Mouse (Mus musculus) embryonic facial prominence, embryonic 12.5 days (tissue): ENCODE results near the gene Gm49486. TPM values are rescaled to one million over a fixed set of nuclear protein-coding genes. Genes with fewer than 3 reads are reported as not detected.

Source experiments
- ATAC-seq: fragments of 200-750 bp; cut with Nextera tagmentation; 2 replicates; pipeline ENCODE4 v1.8.0; 2017; ENCODE audit not compliant: insufficient number of reproducible peaks, insufficient read depth, low FRiP score, low TSS enrichment
- H3K27ac ChIP-seq: fragments of 300-500 bp; sonication (generic); 2 replicates; pipeline ENCODE4 v1.5.1; 2016; ENCODE audit warnings: mild to moderate bottlenecking
- H3K27me3 ChIP-seq: fragments of 300-500 bp; sonication (generic); 2 replicates; pipeline ENCODE4 v1.6.1; 2016; ENCODE audit warnings: mild to moderate bottlenecking, moderate library complexity
- H3K36me3 ChIP-seq: fragments of 300-500 bp; sonication (generic); 2 replicates; pipeline ENCODE4 v1.6.1; 2016; ENCODE audit warnings: mild to moderate bottlenecking
- H3K4me1 ChIP-seq: fragments of 300-500 bp; sonication (generic); 2 replicates; pipeline ENCODE4 v1.6.1; 2016
- H3K4me2 ChIP-seq: fragments of 300-500 bp; sonication (generic); replicated peaks from 2 replicates; pipeline ENCODE4 v1.6.1; 2016; ENCODE audit warnings: mild to moderate bottlenecking, moderate library complexity
- H3K4me3 ChIP-seq: fragments of 300-500 bp; sonication (generic); 2 replicates; pipeline ENCODE4 v1.5.1; 2016; ENCODE audit warnings: mild to moderate bottlenecking
- H3K9ac ChIP-seq: fragments of 300-500 bp; sonication (generic); 2 replicates; pipeline ENCODE4 v1.6.1; 2016; ENCODE audit warnings: mild to moderate bottlenecking, moderate library complexity
- H3K9me3 ChIP-seq: fragments of 300-500 bp; sonication (generic); 2 replicates; pipeline ENCODE4 v1.6.1; 2016; ENCODE audit warnings: mild to moderate bottlenecking, moderate library complexity
- WGBS: fragments of 180-500 bp; shearing (Covaris S2); methylation state at CpG from one replicate; pipeline ENCODE4 v1.1.7; 2016; 5-methylcytosine and 5-hydroxymethylcytosine counted together
- polyA plus RNA-seq: library from polyadenylated mRNA; unstranded; fragments of >200 nt; fragmentation: Nextera tagmentation; extraction: Ambion mirVana; gene quantifications from 2 replicates; pipeline ENCODE4 v1.2.1, GENCODE M21; 2016

Gene Gm49486
- polyA plus RNA-seq, 1 experiment from 2014 or later = 0.78 TPM

DNA sequence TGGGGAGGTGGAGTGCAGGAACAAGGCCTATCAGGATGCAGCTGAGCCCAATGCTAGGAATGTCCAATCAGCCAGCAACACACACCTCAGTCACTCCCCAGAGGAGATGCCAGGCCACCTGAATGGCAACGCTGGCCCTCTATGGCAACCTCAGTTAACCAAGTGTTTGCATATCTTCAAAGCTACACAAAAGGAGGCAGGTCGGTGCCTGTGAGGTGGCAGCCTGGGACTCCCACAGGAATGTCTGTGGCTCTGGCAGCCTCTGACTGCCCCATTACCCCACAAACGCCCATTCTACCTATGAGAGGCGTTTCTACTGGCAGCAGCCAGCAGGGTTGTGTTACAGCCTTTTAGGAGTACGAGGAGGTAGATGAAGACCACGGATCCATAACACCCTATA is 69.4 kb downstream of the Gm49486 start:
- 90% methylated on average over 6 of the region's 6 CpGs for WGBS
- Histone ChIP-seq H3K27me3 (no peaks in the 10 kb centered on the region), H3K4me1 (no peaks in the 10 kb centered on the region), H3K4me2 (no peak overlapping the region), H3K9ac (no peak overlapping the region), H3K36me3 (no peaks in the 10 kb centered on the region), H3K9me3 (no peaks in the 10 kb centered on the region), H3K4me3 (no peak overlapping the region), H3K27ac (no peak overlapping the region)
- ATAC-seq = no peak

DNA sequence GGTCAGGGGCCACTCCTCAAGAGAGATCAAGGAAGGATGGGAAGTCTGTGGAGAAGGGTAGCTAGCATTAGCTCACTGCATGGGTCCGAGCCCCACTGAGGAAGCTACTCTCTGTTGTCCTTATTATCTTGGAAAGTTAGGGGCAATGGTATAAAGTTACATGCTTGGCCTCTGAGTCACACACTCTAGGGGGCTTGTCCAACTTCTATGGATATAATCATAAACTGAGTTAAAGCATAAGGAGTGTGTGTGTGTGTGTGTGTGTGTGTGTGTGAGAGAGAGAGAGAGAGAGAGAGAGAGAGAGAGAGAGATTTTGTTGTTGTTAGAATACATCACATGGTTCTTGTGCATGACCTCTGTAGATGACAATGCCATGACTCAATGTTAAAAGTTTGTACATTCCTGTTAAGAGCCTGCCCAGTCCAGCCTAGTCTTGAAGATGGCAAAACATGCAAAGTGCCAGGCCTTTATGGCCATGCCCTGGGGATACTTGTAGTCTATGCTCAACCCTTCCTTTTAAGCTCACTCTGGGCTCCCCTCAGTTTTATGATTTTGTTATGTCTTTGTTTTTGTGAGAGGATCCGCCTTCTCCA is 70.5 kb downstream of the Gm49486 start:
- Histone ChIP-seq H3K4me3 (no peak overlapping the region), H3K27ac (no peak overlapping the region), H3K9me3 (no peaks in the 10 kb centered on the region), H3K4me1 (no peaks in the 10 kb centered on the region), H3K4me2 (no peak overlapping the region), H3K9ac (no peak overlapping the region), H3K36me3 (no peaks in the 10 kb centered on the region), H3K27me3 (no peaks in the 10 kb centered on the region)
- 68% methylated on average over 2 of the region's 2 CpGs for WGBS
- no peak for ATAC-seq

DNA sequence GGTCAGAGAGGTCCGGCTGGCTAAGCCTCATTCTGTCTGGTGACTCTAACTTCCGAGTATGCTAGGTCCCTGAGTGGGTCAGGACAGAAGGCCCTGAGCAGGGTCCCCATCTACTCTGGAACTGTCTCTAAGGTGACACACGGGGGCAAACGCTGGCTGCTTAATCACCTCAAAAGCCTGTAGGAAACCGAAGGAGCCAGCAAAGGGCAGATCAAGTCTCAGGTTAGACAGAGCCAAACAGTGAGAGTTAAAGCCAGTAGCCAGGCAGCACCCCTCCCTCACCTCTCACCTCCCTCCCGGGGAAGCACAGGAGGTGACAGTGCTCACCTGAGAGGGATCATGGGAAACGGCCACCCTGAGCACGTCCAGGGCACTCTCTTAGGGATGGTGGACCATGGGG is 74.5 kb downstream of the Gm49486 start:
- no peak overlapping the region for H3K4me3 ChIP-seq
- no peak overlapping the region for H3K9ac ChIP-seq
- H3K4me2 ChIP-seq = no peak overlapping the region
- ATAC-seq = no peak
- H3K4me1 ChIP-seq = no peaks in the 10 kb centered on the region
- H3K9me3 ChIP-seq = no peaks in the 10 kb centered on the region
- 79% methylated on average over 8 of the region's 8 CpGs for WGBS
- no peak overlapping the region for H3K27ac ChIP-seq
- H3K36me3 ChIP-seq = peaks cover 11% of the 10 kb centered on the region
- no peaks in the 10 kb centered on the region for H3K27me3 ChIP-seq

DNA sequence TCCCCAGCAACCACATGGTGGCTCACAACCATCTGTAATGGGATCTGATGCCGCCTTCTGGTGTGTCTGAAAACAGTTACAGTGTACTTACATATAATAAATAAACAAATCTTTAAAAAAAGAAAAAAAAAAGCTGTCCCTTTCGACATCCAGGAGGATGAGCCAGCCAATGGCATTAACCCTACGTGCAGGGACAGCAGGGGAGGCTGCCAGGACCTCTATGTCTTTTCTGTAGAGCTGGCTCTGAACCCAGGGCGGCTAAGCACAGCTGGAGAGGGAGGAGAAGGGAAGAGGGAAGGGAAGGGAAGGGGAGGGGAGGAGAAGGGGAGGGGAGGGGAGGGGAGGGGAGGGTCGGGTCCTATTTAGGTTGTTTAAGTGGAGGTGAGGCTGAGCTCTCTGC is 75.6 kb downstream of the Gm49486 start:
- Histone ChIP-seq H3K4me3 (no peak overlapping the region), H3K4me2 (no peak overlapping the region), H3K27ac (no peak overlapping the region), H3K9me3 (no peaks in the 10 kb centered on the region), H3K36me3 (peaks cover 11% of the 10 kb centered on the region), H3K9ac (no peak overlapping the region), H3K4me1 (no peaks in the 10 kb centered on the region), H3K27me3 (no peaks in the 10 kb centered on the region)
- no peak for ATAC-seq
- WGBS = 52% methylated on average over 4 of the region's 5 CpGs

DNA sequence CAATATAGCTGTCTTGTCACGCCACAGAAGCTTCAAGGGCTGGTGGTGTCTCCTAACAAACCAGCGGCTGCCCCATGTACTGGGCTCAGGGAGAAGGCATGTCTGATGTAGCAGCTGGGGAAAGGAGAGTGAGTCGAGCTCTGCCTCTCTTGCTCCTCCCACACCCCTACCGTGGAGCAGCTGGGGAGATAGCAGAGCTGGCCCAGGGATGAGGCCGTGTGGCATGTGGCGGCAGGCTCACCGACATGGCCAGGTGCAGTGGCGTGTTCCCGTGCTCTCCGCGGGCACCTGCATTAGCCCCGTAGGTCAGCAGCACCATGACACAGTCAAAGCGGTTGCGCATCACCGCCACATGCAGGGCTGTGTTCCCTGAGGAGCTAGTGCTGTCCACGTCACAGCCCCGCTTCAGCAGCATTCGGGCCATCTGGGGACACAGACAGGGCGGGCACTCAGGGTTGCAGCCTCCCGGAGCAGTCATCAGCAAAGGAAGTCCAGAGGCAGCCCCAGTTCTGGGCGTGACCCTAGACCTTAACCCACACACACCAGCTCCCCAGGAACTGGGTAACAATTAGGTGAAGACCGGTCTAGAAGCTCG is 76.9 kb downstream of the Gm49486 start:
- 76% methylated on average over 23 of the region's 23 CpGs for WGBS
- no peak overlapping the region for H3K27ac ChIP-seq
- no peak overlapping the region for H3K4me3 ChIP-seq
- H3K9ac ChIP-seq = no peak overlapping the region
- H3K36me3 ChIP-seq = peaks cover 18% of the 10 kb centered on the region
- H3K4me2 ChIP-seq = no peak overlapping the region
- H3K9me3 ChIP-seq = no peaks in the 10 kb centered on the region
- no peaks in the 10 kb centered on the region for H3K27me3 ChIP-seq
- ATAC-seq = no peak
- H3K4me1 ChIP-seq = no peaks in the 10 kb centered on the region

Other genes with a start within 250 kb of the Gm49486 start
- 513 and 519 TPM in 2 replicates for gene H1f0, start 200.9 kb upstream of the Gm49486 start, polyA plus RNA-seq
- not detected in 2 replicates for gene Galr3, start 187.5 kb upstream of the Gm49486 start, polyA plus RNA-seq
- gene Ankrd54, start 166.5 kb upstream of the Gm49486 start, polyA plus RNA-seq = 55.9 and 65.5 TPM in 2 replicates
- gene Eif3l, start 154.2 kb upstream of the Gm49486 start, polyA plus RNA-seq = 229 and 235 TPM in 2 replicates
- 12.0 and 12.6 TPM in 2 replicates for gene Micall1, start 120.5 kb upstream of the Gm49486 start, polyA plus RNA-seq
- gene Polr2f, start 88.4 kb upstream of the Gm49486 start, polyA plus RNA-seq = 359 and 385 TPM in 2 replicates
- 7.3 and 7.4 TPM in 2 replicates for gene 1700088E04Rik, start 88.1 kb upstream of the Gm49486 start, polyA plus RNA-seq
- 21.1 and 21.7 TPM in 2 replicates for gene Sox10, start 64.2 kb upstream of the Gm49486 start, polyA plus RNA-seq
- 60.2 and 60.7 TPM in 2 replicates for gene Pick1, start 218 bp upstream of the Gm49486 start, polyA plus RNA-seq
- gene Slc16a8, start 25.4 kb downstream of the Gm49486 start, polyA plus RNA-seq = 0.25 and 0.50 TPM in 2 replicates
- 10.1 and 10.7 TPM in 2 replicates for gene Baiap2l2, start 56.1 kb downstream of the Gm49486 start, polyA plus RNA-seq
- 13.3 and 15.4 TPM in 2 replicates for gene Pla2g6, start 99.0 kb downstream of the Gm49486 start, polyA plus RNA-seq
- 1.8 and 1.9 TPM in 2 replicates for gene Maff, start 117.2 kb downstream of the Gm49486 start, polyA plus RNA-seq
- gene Tmem184b, start 174.2 kb downstream of the Gm49486 start, polyA plus RNA-seq = 61.7 and 63.1 TPM in 2 replicates
- 148 and 160 TPM in 2 replicates for gene Csnk1e, start 226.2 kb downstream of the Gm49486 start, polyA plus RNA-seq